Mouse (Mus musculus) liver, postnatal 0 days (tissue): ENCODE measurements around the gene Sp2.

Source experiments
- CTCF ChIP-seq: sonication (generic); IDR thresholded peaks from 2 replicates; pipeline ENCODE4 v1.5.1; 2016; ENCODE audit warnings: antibody characterized with exemption, low read depth
- EP300 ChIP-seq: IDR thresholded peaks from 2 replicates; pipeline ENCODE4 v1.6.1; 2016; ENCODE audit warnings: antibody characterized with exemption, low read depth, mild to moderate bottlenecking

DNA sequence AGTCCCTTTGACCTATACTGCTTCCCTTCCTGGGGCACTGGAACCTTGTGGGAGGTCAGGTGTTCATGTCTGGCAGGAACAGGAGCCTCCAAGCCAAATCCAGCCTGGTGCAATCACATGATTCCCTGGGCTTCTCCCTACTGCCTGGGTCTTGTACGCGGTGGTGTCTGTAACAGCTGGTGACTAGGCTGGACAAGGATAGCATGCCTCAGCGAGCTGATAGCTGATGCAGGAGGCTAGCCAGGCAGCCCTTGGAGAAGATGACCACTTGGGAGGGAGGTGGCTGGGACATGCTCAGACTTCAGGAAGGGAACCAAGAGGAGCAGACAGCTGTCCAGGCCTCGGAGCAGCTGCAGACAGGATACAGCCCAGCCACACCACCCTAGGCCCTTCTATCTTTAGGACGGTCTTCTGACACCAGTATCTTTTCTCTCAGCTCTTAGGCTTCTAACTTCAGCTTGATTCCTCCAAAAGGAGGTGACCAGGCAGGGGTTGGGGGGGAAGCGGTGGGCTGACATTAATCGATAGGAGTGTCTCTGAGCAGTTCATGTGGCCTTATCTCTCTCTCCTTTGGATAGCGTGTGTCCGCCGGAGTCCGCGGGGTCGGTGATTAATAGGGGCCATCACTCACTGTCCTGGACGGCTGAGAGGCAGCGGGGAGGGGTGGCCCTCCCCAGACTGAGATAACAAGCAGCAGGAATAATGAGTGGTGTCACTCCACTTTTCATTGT is 76.2 kb downstream of the Sp2 start:
- TF ChIP-seq CTCF (no peak), EP300 (no peak)
